Mouse (Mus musculus) intestine, embryonic 16.5 days (tissue): Measurements from ENCODE around the gene Kcnk18. TPM values are rescaled to one million over a fixed set of nuclear protein-coding genes. Genes with fewer than 3 reads are reported as not detected.

ENCODE experiments used
- ATAC-seq: fragments of 200-750 bp; cut with Nextera tagmentation; 2 replicates; pipeline ENCODE4 v1.8.0; 2017; ENCODE audit warnings: moderate TSS enrichment, moderate library complexity
- H3K27ac ChIP-seq: fragments of 300-500 bp; sonication (generic); 2 replicates; pipeline ENCODE4 v1.5.1; 2014; ENCODE audit warnings: mild to moderate bottlenecking, low read length
- H3K27me3 ChIP-seq: fragments of 300-500 bp; sonication (generic); replicated peaks from 2 replicates; pipeline ENCODE4 v1.6.1; 2014; ENCODE audit warnings: low read length, control low read depth, mixed read lengths; ENCODE audit not compliant: control insufficient read depth, insufficient read depth
- H3K36me3 ChIP-seq: fragments of 300-500 bp; sonication (generic); 2 replicates; pipeline ENCODE4 v1.6.1; 2014; ENCODE audit warnings: low read length, control low read depth; ENCODE audit not compliant: control insufficient read depth, insufficient read depth
- H3K4me1 ChIP-seq: fragments of 300-500 bp; sonication (generic); 2 replicates; pipeline ENCODE4 v1.6.1; 2014; ENCODE audit warnings: low read length, control low read depth, mixed read lengths; ENCODE audit not compliant: control insufficient read depth, insufficient read depth
- H3K4me2 ChIP-seq: fragments of 300-500 bp; sonication (generic); 2 replicates; pipeline ENCODE4 v1.6.1; 2014; ENCODE audit warnings: low read depth, low read length, control low read depth
- H3K4me3 ChIP-seq: fragments of 300-500 bp; sonication (generic); 2 replicates; pipeline ENCODE4 v1.5.1; 2014; ENCODE audit warnings: mild to moderate bottlenecking, low read length
- H3K9ac ChIP-seq: fragments of 300-500 bp; sonication (generic); 2 replicates; pipeline ENCODE4 v1.6.1; 2014; ENCODE audit warnings: low read depth, low read length
- H3K9me3 ChIP-seq: fragments of 300-500 bp; sonication (generic); 2 replicates; pipeline ENCODE4 v1.6.1; 2016; ENCODE audit warnings: low read length, control low read depth; ENCODE audit not compliant: control insufficient read depth
- WGBS: fragments of 180-500 bp; shearing (Covaris S2); extraction: QIAGEN DNeasy Blood & Tissue Kit; methylation state at CpG from one replicate; pipeline ENCODE4 v1.1.7; 2014; 5-methylcytosine and 5-hydroxymethylcytosine counted together
- polyA plus RNA-seq: library from polyadenylated mRNA; unstranded; fragments of >200 nt; fragmentation: Nextera tagmentation; extraction: Ambion mirVana; gene quantifications from 2 replicates; pipeline ENCODE4 v1.2.1, GENCODE M21; 2015

The Kcnk18 gene
- polyA plus RNA-seq, 1 experiment from 2014 or later: not detected

- Histone ChIP-seq H3K9me3 (no peaks in the 10 kb centered on the region), H3K4me2 (no peak overlapping the region), H3K4me3 (no peak overlapping the region), H3K27me3 (peaks cover 2% of the 10 kb centered on the region; the same call in 1 of the 2 replicates), H3K27ac (no peak overlapping the region), H3K36me3 (no peaks in the 10 kb centered on the region), H3K4me1 (peaks cover 7% of the 10 kb centered on the region), H3K9ac (no peak overlapping the region)
- WGBS: 67% methylated on average over 6 of the region's 6 CpGs
- no peak for ATAC-seq
These were observed 46.9 kb downstream of the Kcnk18 start for GRCm38 (mm10) chr19:59265907-59266306.

GRCm38 (mm10) chr19:59267417-59267963 is 48.5 kb downstream of the Kcnk18 start:
- ATAC-seq: peak; percentile 56
- Histone ChIP-seq H3K36me3 (no peaks in the 10 kb centered on the region), H3K4me1 (peaks cover 7% of the 10 kb centered on the region), H3K4me2 (no peak overlapping the region), H3K9me3 (no peaks in the 10 kb centered on the region), H3K9ac (no peak overlapping the region), H3K4me3 (no peak overlapping the region), H3K27me3 (no peaks in the 10 kb centered on the region), H3K27ac (peak overlapping the region; percentile 71)
- 19% methylated on average over 5 of the region's 5 CpGs for WGBS

- WGBS: 90% methylated on average over 7 of the region's 7 CpGs
- H3K27ac ChIP-seq: no peak overlapping the region
- no peaks in the 10 kb centered on the region for H3K36me3 ChIP-seq
- no peak overlapping the region for H3K4me3 ChIP-seq
- no peak for ATAC-seq
- H3K4me2 ChIP-seq: no peak overlapping the region
- H3K9ac ChIP-seq: no peak overlapping the region
- no peaks in the 10 kb centered on the region for H3K27me3 ChIP-seq
- H3K4me1 ChIP-seq: no peaks in the 10 kb centered on the region
- H3K9me3 ChIP-seq: no peaks in the 10 kb centered on the region
These were observed 54.2 kb downstream of the Kcnk18 start for GRCm38 (mm10) chr19:59273190-59273589.

GRCm38 (mm10) chr19:59276354-59276753 is 57.3 kb downstream of the Kcnk18 start:
- Histone ChIP-seq H3K9me3 (no peaks in the 10 kb centered on the region), H3K4me2 (no peak overlapping the region), H3K9ac (no peak overlapping the region), H3K27ac (no peak overlapping the region), H3K4me1 (no peaks in the 10 kb centered on the region), H3K4me3 (no peak overlapping the region), H3K36me3 (no peaks in the 10 kb centered on the region), H3K27me3 (no peaks in the 10 kb centered on the region)
- WGBS: 80% methylated on average over 7 of the region's 7 CpGs
- ATAC-seq: no peak

- Histone ChIP-seq H3K4me1 (no peaks in the 10 kb centered on the region), H3K9me3 (no peaks in the 10 kb centered on the region)
- ATAC-seq: no peak
These were observed 61.8 kb downstream of the Kcnk18 start for GRCm38 (mm10) chr19:59280841-59281240.

GRCm38 (mm10) chr19:59282001-59282400 is 63.0 kb downstream of the Kcnk18 start:
- H3K4me2 ChIP-seq: no peak overlapping the region
- 66% methylated on average over 3 of the region's 3 CpGs for WGBS
- no peaks in the 10 kb centered on the region for H3K9me3 ChIP-seq
- no peak overlapping the region for H3K4me3 ChIP-seq
- H3K4me1 ChIP-seq: no peaks in the 10 kb centered on the region
- ATAC-seq: no peak
- no peak overlapping the region for H3K27ac ChIP-seq
- no peak overlapping the region for H3K9ac ChIP-seq
- no peaks in the 10 kb centered on the region for H3K27me3 ChIP-seq
- H3K36me3 ChIP-seq: no peaks in the 10 kb centered on the region

More at GRCm38 (mm10) chr19:59280841-59281240, 61.8 kb downstream of the Kcnk18 start:
- no peak overlapping the region for H3K9ac ChIP-seq
- no peak overlapping the region for H3K4me2 ChIP-seq
- H3K27me3 ChIP-seq: no peaks in the 10 kb centered on the region
- H3K36me3 ChIP-seq: no peaks in the 10 kb centered on the region
- no peak overlapping the region for H3K4me3 ChIP-seq
- H3K27ac ChIP-seq: no peak overlapping the region

Other genes starting within 250 kb of the Kcnk18 start
- gene Shtn1, start 143.1 kb upstream of the Kcnk18 start, polyA plus RNA-seq: 15.1 and 15.4 TPM in 2 replicates
- gene Vax1, start 49.2 kb upstream of the Kcnk18 start, polyA plus RNA-seq: not detected in 2 replicates
- 7.5 and 7.9 TPM in 2 replicates for gene Slc18a2, start 41.7 kb downstream of the Kcnk18 start, polyA plus RNA-seq
- gene Rps12-ps3, start 103.1 kb downstream of the Kcnk18 start, polyA plus RNA-seq: 14.2 and 16.4 TPM in 2 replicates
- 5.9 and 6.9 TPM in 2 replicates for gene Pdzd8, start 126.6 kb downstream of the Kcnk18 start, polyA plus RNA-seq
- gene Emx2, start 239.2 kb downstream of the Kcnk18 start, polyA plus RNA-seq: not detected in 2 replicates